Mouse (Mus musculus) liver, adult 2 months (tissue): ENCODE results near the gene Rpl9.

Experiments used
- CTCF ChIP-seq: fragments of 200-500 bp; IDR thresholded peaks from 2 replicates; pipeline ENCODE4 v1.5.1; 2011; ENCODE audit warnings: low read depth, low read length, control low read depth
- POLR2A ChIP-seq: fragments of 200-500 bp; IDR thresholded peaks from 2 replicates; pipeline ENCODE4 v1.6.1; 2011; ENCODE audit warnings: low read length, control low read depth; ENCODE audit not compliant: insufficient read depth; ENCODE audit errors: extremely low read depth

DNA sequence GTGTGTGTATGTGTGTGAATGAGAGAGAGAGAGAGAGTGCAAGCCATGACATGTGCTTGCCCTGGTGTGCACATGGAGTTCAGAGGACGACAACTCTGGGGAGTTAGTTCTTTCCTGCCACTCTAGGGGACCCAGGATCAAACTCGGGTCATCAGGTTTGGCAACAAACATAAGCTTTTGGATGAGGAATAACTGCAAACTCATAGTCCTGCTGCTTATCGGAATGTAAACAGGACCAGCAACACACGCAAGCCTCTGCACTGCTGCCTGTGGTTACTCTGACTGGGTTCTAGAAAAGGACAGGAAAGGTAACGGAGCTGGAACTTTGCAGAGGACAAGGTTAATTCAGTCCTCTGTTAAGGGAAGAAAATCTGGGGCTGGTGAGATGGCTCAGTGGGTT, 34.0 kb upstream of the Rpl9 start:
- TF ChIP-seq POLR2A: no peak
- TF ChIP-seq CTCF: no peak
